Mouse (Mus musculus) lung, adult 2 months (tissue): ENCODE data around the gene Slc19a3. TPM values are rescaled to one million over a fixed set of nuclear protein-coding genes. Genes with fewer than 3 reads are reported as not detected.

Experiments
- DNase-seq: peaks from one replicate; pipeline ENCODE4 v3.0.0; 2022
- H3K4me1 ChIP-seq: fragments of 200-500 bp; 2 replicates; pipeline ENCODE4 v1.6.1; 2011; ENCODE audit warnings: low read length; ENCODE audit not compliant: control insufficient read depth, insufficient read depth
- H3K4me3 ChIP-seq: fragments of 200-500 bp; replicated peaks from 2 replicates; pipeline ENCODE3; 2011; ENCODE audit warnings: low read depth, mild to moderate bottlenecking, control low read depth, low read length; ENCODE audit errors: extremely low read depth
- CTCF ChIP-seq: fragments of 200-500 bp; IDR thresholded peaks from 2 replicates; pipeline ENCODE4 v1.5.1; 2011; ENCODE audit warnings: mild to moderate bottlenecking, low read length, control low read depth; ENCODE audit not compliant: insufficient read depth
- POLR2A ChIP-seq: fragments of 200-500 bp; IDR thresholded peaks from 2 replicates; pipeline ENCODE4 v1.6.1; 2011; ENCODE audit warnings: low read depth, mild to moderate bottlenecking, control low read depth, low read length, borderline replicate concordance; ENCODE audit errors: extremely low read depth
- WGBS: fragments of 180-500 bp; shearing (Covaris S2); methylation state at CpG from one replicate; pipeline ENCODE4 v1.1.7; 2018; 5-methylcytosine and 5-hydroxymethylcytosine counted together
- polyA plus RNA-seq: library from polyadenylated mRNA; depleted of rRNA; stranded (reverse); fragments of >200 nt; gene quantifications from 2 replicates; pipeline ENCODE4 v1.2.3, GENCODE M21; 2012

Slc19a3 gene
- polyA plus RNA-seq, 1 experiment: 4.5 TPM

DNA sequence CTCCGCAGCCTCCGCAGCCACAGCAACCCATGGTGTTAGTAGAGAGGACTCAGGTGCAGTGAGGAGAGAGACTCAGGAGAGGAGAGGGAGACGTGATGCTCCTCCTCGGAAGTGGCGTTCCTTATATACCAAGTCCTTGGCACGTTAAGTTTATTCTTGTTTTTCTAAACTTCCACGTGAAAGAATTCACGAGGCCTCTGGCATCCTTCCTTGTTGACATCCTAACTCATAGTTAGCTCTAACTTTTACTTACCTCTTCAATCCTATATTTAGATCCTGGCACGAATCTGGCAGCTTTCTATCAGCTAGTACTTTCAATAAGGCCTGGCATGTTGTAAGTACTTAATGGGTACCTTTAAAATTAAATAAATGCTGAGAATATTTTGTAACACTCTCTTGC is 21.0 kb upstream of the Slc19a3 start, which contains the start of gene A030005K14Rik:
Gene A030005K14Rik (minus strand): TSS at position 101 of the 400 bp plus-strand sequence.
- no peak within 1 kb of the TSS for H3K4me3 ChIP-seq
- DNase-seq: no peak
- H3K4me1 ChIP-seq: peaks cover 6% of the 10 kb centered on the region; the same call in 1 of the 2 replicates
- WGBS: 72% methylated on average over 9 of the region's 9 CpGs
- no peak for TF ChIP-seq CTCF
- TF ChIP-seq POLR2A: no peak

DNA sequence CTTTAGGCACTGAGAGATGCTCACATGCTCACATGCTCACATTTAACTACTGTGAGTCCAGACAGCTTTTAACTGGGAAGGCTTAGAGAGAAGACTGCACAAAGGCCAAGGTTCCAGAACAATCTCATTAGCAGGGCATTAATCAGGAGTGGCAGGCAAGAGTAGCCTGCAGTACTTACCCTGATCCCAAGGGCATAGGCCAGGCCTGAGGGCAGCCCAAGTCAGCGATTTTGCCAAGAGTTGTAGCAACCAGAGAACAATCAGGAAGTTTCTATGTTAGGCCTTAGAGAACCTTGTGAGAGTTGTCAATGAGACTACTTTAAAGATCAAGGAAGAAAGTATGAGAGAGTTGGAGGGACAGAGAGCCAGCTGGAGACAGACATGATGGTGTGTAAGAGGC is 20.2 kb upstream of the Slc19a3 start:
- no peak for TF ChIP-seq CTCF
- no peak for TF ChIP-seq POLR2A
- no peak overlapping the region for H3K4me3 ChIP-seq
- H3K4me1 ChIP-seq: peaks cover 6% of the 10 kb centered on the region; the same call in 1 of the 2 replicates
- 43% methylated on average over 1 of the region's 1 CpGs for WGBS
- no peak for DNase-seq

DNA sequence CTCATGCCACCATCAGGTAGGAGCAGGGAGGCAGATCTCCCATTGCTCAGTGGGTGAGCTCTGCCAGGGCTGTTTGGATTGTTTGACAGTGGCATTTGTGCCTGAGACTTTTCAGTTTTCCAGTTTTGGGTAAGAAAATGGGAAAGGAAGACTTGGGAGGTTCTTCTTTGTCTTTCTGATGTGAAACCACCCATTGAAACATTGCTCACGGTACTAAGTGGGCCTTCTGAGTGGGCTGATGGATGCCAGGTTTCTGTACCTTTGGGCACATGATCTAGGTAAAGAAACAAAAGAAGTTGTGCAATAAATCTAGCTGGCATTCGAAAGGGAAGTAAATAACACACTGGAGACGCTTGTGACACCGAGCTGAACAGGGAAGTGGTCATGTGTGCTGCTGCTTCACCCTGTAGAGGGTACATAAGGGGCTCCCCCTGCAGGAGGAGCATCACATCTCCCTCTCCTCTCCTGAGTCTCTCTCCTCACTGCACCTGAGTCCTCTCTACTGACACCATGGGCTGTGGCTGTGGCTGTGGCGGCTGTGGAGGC is 6.7 kb upstream of the Slc19a3 start, which contains the start of gene Gm47969:
Gene Gm47969 (plus strand): TSS at position 51 of the 546 bp plus-strand sequence.
- Histone ChIP-seq H3K4me1 (no peaks in the 10 kb centered on the region), H3K4me3 (peak within 1 kb of the TSS; percentile 16)
- 58% methylated on average over 5 of the region's 5 CpGs for WGBS
- DNase-seq: peak; percentile 15
- no peak for TF ChIP-seq POLR2A
- peak; percentile 5; the same call in 1 of the 2 replicates for TF ChIP-seq CTCF

DNA sequence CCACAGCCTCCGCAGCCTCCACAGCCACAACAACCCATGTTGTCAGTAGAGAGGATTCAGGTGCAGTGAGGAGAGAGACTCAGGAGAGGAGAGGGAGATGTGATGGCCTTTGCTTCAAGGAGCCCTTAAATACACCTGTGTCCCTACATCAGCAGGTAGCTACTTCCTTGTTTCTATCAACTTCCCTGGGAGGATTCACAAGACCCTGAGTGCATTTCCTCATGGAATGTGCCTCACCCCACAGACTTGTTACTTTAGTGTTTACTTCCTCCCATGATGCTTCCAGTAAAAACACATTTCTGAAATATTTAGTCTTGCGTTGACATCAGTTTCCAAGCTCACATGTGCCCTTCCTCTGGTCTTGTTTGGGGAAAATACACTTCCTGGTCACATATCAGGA is 4.1 kb upstream of the Slc19a3 start, which contains the start of gene Krtap28-10:
Gene Krtap28-10 (minus strand): TSS at position 101 of the 400 bp plus-strand sequence.
- WGBS: 73% methylated on average over 2 of the region's 2 CpGs
- Histone ChIP-seq H3K4me3 (no peak within 1 kb of the TSS), H3K4me1 (no peaks in the 10 kb centered on the region)
- no peak for DNase-seq
- TF ChIP-seq POLR2A (no peak), CTCF (no peak)

DNA sequence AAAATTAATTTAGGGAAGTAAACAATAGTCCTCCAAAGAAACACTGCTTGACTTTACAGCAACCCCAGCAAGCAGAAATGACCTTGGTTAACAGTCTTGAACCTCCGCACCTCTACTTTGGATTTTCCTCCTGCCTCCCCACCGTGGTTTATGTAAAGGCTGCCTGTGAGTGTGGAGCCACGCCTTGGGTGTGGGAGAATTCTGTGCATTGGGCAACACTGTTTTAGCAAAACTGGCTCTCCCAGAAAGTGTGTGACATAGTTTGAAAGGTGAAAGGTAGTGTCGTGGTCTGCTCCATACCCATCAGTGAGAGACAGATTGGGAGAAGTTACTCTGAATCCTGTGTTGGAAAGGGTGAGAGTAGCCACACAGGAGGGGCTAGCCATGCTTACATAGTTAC is 832 bp upstream of the Slc19a3 start:
- Histone ChIP-seq H3K4me1 (no peaks in the 10 kb centered on the region), H3K4me3 (no peak overlapping the region)
- 67% methylated on average over 4 of the region's 4 CpGs for WGBS
- no peak for TF ChIP-seq CTCF
- no peak for DNase-seq

DNA sequence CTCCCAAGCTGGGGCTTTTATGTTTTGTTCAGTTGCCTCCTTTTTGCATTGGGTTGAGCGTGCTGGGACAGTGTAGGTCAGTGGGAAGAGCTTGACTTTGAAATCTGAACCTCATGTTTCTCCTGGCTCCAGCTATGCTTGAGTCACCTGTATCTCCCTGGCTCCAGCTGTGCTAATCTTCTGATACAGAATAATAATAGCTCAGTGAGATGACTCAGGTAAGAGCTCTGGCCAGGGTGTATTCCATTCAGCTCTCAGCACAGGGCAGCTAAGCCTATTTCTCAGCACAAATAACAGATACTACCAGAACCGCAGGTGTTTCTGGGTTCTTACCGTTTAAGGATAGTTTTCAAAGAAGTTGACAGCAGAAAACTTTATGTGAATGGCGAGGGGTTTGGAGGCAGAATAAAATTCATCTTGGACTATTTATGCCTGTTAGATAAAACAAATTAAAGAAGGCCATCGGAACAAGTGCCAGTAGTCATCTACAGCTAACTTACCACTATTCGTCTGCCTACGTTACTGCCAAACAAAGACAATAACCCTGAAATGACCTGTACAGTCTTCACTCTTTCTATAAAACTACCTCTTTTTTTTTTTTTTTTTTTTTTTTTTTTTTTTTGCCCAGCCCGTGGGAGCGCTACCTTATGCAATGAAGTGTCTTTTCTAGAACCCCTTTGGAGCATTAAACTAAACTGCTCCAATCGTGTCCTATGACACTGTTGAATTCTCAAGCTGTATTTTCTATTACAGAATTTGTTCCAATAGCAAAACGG is 1.2 kb downstream of the Slc19a3 start:
- 76% methylated on average over 11 of the region's 11 CpGs for WGBS
- Histone ChIP-seq H3K4me3 (no peak overlapping the region), H3K4me1 (peaks cover 3% of the 10 kb centered on the region; the same call in 1 of the 2 replicates)
- no peak for DNase-seq
- TF ChIP-seq CTCF: no peak
- no peak for TF ChIP-seq POLR2A

DNA sequence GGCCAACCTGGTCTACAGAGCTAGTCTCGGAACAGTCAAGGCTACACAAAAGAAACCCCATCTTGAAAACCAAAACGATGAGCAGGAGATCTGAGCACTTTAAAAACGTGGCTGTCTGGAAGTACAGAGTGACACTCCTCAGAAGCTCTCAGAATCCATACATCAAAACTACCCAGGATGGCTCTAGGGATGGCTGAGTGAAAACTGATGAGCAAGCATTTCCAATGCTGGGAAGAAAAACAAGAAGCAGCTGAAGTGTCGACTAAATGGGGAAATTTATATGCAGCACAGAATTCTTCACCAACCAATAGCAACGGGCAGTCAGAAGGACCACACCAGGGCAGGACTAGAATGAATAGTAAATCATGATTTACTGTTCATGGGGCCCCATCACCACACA is 3.7 kb downstream of the Slc19a3 start:
- Histone ChIP-seq H3K4me3 (no peak overlapping the region), H3K4me1 (peaks cover 3% of the 10 kb centered on the region; the same call in 1 of the 2 replicates)
- WGBS: 80% methylated on average over 5 of the region's 5 CpGs
- no peak for DNase-seq
- TF ChIP-seq CTCF (no peak), POLR2A (no peak)

DNA sequence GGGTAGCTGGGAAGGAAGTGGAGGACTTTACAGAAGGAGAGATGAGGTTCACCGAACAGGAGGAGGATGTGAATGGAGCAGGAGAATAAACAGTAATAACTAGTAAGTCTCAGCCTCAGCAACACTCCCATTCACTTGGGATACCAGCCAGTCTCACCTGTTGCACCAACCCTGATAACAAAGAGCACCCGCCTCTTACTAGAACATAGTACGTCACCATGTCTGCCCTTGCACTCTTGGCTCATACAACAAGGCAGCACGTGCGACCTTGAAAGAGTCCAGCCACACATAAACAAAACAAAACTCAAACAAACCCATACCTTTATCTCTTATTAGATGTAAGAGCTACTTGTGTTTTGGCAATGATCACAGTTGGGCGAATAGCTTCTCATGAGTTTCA is 5.7 kb downstream of the Slc19a3 start:
- 54% methylated on average over 6 of the region's 6 CpGs for WGBS
- H3K4me1 ChIP-seq: peaks cover 3% of the 10 kb centered on the region; the same call in 1 of the 2 replicates
- TF ChIP-seq CTCF (no peak), POLR2A (no peak)
- H3K4me3 ChIP-seq: no peak overlapping the region
- peak; percentile 19 for DNase-seq

DNA sequence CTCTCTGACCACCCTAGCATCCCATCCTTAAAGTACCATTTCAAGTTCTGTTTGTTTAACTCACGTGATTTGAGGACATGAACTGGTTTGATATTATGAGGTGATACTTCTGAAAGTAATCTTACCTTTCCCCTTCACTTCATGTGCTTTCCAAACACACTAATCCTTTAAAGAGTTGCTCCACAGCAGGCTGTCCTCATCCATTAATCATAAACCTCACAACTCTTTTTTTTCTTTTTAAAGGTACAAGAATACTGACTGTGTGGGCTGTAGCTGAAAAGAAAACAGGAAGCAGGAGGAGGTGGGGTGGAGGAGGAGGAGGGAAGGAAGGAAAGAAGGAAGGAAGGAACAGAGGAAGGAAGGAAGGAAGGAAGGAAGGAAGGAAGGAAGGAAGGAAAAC is 6.3 kb downstream of the Slc19a3 start:
- no peak for DNase-seq
- Histone ChIP-seq H3K4me1 (peaks cover 3% of the 10 kb centered on the region; the same call in 1 of the 2 replicates), H3K4me3 (no peak overlapping the region)
- no peak for TF ChIP-seq POLR2A
- no peak for TF ChIP-seq CTCF
- WGBS: 50% methylated on average over 1 of the region's 1 CpGs

DNA sequence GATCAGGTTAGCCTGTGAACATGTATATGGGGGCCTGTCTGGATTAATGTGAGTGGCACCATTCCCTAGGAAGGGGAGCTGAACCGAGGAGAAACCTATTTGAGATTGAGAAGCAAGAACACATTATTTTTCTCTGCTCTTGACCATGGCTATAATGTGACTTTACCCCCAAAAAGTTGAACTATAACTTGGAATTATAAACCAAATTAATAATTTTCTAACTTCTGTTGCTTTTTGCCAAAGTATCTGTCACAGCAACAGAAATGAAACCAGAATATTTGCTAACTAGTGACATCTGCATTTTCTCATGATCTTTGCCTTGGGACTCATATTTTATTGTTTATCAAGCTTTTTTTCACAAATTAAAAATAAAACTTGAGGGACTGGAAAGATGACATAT is 21.7 kb downstream of the Slc19a3 start:
- TF ChIP-seq CTCF (no peak), POLR2A (no peak)
- no peak overlapping the region for H3K4me3 ChIP-seq
- no peak for DNase-seq
- WGBS: 59% methylated on average over 1 of the region's 1 CpGs
- peaks cover 3% of the 10 kb centered on the region for H3K4me1 ChIP-seq
